Mouse (Mus musculus) cerebellum, postnatal 36 days (tissue): ENCODE results near the gene Aaas.

Experiments
- DNase-seq, 2 experiments: peaks; one replicate each; pipeline ENCODE4 v3.0.0; 2021 to 2022; ENCODE audit warnings: mixed read lengths in 2 of 2

Gene Aaas

GRCm38 (mm10) chr15:102302542-102302941, 48.0 kb downstream of the Aaas start:
- DNase-seq = no peak

GRCm38 (mm10) chr15:102296368-102297006, 54.1 kb downstream of the Aaas start:
- no peak for DNase-seq

GRCm38 (mm10) chr15:102295633-102296367, 54.8 kb downstream of the Aaas start, which contains the start of gene Espl1:
Gene Espl1 (plus strand): TSS chr15:102296266.
- DNase-seq = peak; percentile 91 to 92
